Mouse (Mus musculus): ENCODE results near the gene Cactin. TPM values are rescaled to one million over a fixed set of nuclear protein-coding genes. Genes with fewer than 3 reads are reported as not detected.
A peak's percentile ranks its signal among the peaks of the same experiment; 100 is the strongest.

Gene Cactin
- polyA plus RNA-seq, 1 experiment from 2014 or later: 29.6 TPM

GRCm38 (mm10) chr10:81306837-81307682, 13.8 kb upstream of the Cactin start:
- 95% methylated on average over 21 of the region's 21 CpGs for WGBS
- Histone ChIP-seq H3K4me1 (ENCODE audit: control insufficient read depth, insufficient read depth, low read length) (peaks cover 20% of the 10 kb centered on the region; the same call in 1 of the 2 replicates), H3K9me3 (ENCODE audit: control insufficient read depth, low read length) (no peaks in the 10 kb centered on the region), H3K9ac (ENCODE audit: low read depth, low read length) (no peak overlapping the region), H3K27me3 (ENCODE audit: control insufficient read depth, insufficient read depth, low read length) (no peaks in the 10 kb centered on the region), H3K36me3 (ENCODE audit: control insufficient read depth, insufficient read depth, low read length) (peaks cover 63% of the 10 kb centered on the region), H3K27ac (ENCODE audit: low read depth, low read length) (no peak overlapping the region), H3K4me3 (ENCODE audit: low read length) (no peak overlapping the region), H3K4me2 (replicated peaks; ENCODE audit: low read depth, low read length) (no peak overlapping the region)
- no peak for ATAC-seq (ENCODE audit: low FRiP score, low TSS enrichment)

GRCm38 (mm10) chr10:81309571-81309970, 11.3 kb upstream of the Cactin start:
- no peaks in the 10 kb centered on the region for H3K27me3 ChIP-seq (ENCODE audit: control insufficient read depth, insufficient read depth, low read length)
- 84% methylated on average over 5 of the region's 5 CpGs for WGBS
- H3K36me3 ChIP-seq (ENCODE audit: control insufficient read depth, insufficient read depth, low read length): peaks cover 84% of the 10 kb centered on the region
- no peaks in the 10 kb centered on the region for H3K9me3 ChIP-seq (ENCODE audit: control insufficient read depth, low read length)
- H3K9ac ChIP-seq (ENCODE audit: low read depth, low read length): no peak overlapping the region
- 0 out of 2 replicates have a peak, but pooled peaks cover 9% of the 10 kb centered on the region for H3K4me1 ChIP-seq (ENCODE audit: control insufficient read depth, insufficient read depth, low read length)
- ATAC-seq (ENCODE audit: low FRiP score, low TSS enrichment): no peak
- no peak overlapping the region for H3K4me3 ChIP-seq (ENCODE audit: low read length)
- no peak overlapping the region for H3K4me2 ChIP-seq (replicated peaks; ENCODE audit: low read depth, low read length)
- no peak overlapping the region for H3K27ac ChIP-seq (ENCODE audit: low read depth, low read length)

GRCm38 (mm10) chr10:81313581-81313980, 7.3 kb upstream of the Cactin start:
- Histone ChIP-seq H3K9ac (ENCODE audit: low read depth, low read length) (no peak overlapping the region), H3K4me2 (replicated peaks; ENCODE audit: low read depth, low read length) (no peak overlapping the region), H3K4me1 (ENCODE audit: control insufficient read depth, insufficient read depth, low read length) (peaks cover 29% of the 10 kb centered on the region), H3K9me3 (ENCODE audit: control insufficient read depth, low read length) (no peaks in the 10 kb centered on the region), H3K4me3 (ENCODE audit: low read length) (no peak overlapping the region), H3K36me3 (ENCODE audit: control insufficient read depth, insufficient read depth, low read length) (peaks cover 78% of the 10 kb centered on the region), H3K27ac (ENCODE audit: low read depth, low read length) (no peak overlapping the region), H3K27me3 (ENCODE audit: control insufficient read depth, insufficient read depth, low read length) (no peaks in the 10 kb centered on the region)
- WGBS: 94% methylated on average over 13 of the region's 13 CpGs
- no peak for ATAC-seq (ENCODE audit: low FRiP score, low TSS enrichment)

- Histone ChIP-seq H3K4me3 (ENCODE audit: low read length) (no peak overlapping the region), H3K9ac (ENCODE audit: low read depth, low read length) (no peak overlapping the region), H3K4me2 (replicated peaks; ENCODE audit: low read depth, low read length) (no peak overlapping the region), H3K4me1 (ENCODE audit: control insufficient read depth, insufficient read depth, low read length) (peaks cover 36% of the 10 kb centered on the region), H3K9me3 (ENCODE audit: control insufficient read depth, low read length) (no peaks in the 10 kb centered on the region), H3K27me3 (ENCODE audit: control insufficient read depth, insufficient read depth, low read length) (no peaks in the 10 kb centered on the region), H3K36me3 (ENCODE audit: control insufficient read depth, insufficient read depth, low read length) (peaks cover 77% of the 10 kb centered on the region), H3K27ac (ENCODE audit: low read depth, low read length) (no peak overlapping the region)
- ATAC-seq (ENCODE audit: low FRiP score, low TSS enrichment): no peak
- WGBS: 79% methylated on average over 7 of the region's 7 CpGs
These were observed 6.7 kb upstream of the Cactin start for GRCm38 (mm10) chr10:81314201-81314600.

GRCm38 (mm10) chr10:81315587-81315986, 5.3 kb upstream of the Cactin start:
- no peak overlapping the region for H3K4me3 ChIP-seq (ENCODE audit: low read length)
- no peaks in the 10 kb centered on the region for H3K27me3 ChIP-seq (ENCODE audit: control insufficient read depth, insufficient read depth, low read length)
- H3K36me3 ChIP-seq (ENCODE audit: control insufficient read depth, insufficient read depth, low read length): peaks cover 63% of the 10 kb centered on the region
- no peaks in the 10 kb centered on the region for H3K9me3 ChIP-seq (ENCODE audit: control insufficient read depth, low read length)
- no peak overlapping the region for H3K27ac ChIP-seq (ENCODE audit: low read depth, low read length)
- WGBS: 92% methylated on average over 16 of the region's 16 CpGs
- H3K4me2 ChIP-seq (replicated peaks; ENCODE audit: low read depth, low read length): no peak overlapping the region
- ATAC-seq (ENCODE audit: low FRiP score, low TSS enrichment): no peak
- H3K9ac ChIP-seq (ENCODE audit: low read depth, low read length): no peak overlapping the region
- H3K4me1 ChIP-seq (ENCODE audit: control insufficient read depth, insufficient read depth, low read length): peaks cover 41% of the 10 kb centered on the region

- Histone ChIP-seq H3K27ac (ENCODE audit: low read depth, low read length) (peak overlapping the region; percentile 59), H3K4me2 (replicated peaks; ENCODE audit: low read depth, low read length) (peak overlapping the region; percentile 47), H3K4me3 (ENCODE audit: low read length) (peak overlapping the region; percentile 25), H3K4me1 (ENCODE audit: control insufficient read depth, insufficient read depth, low read length) (peaks cover 41% of the 10 kb centered on the region), H3K27me3 (ENCODE audit: control insufficient read depth, insufficient read depth, low read length) (no peaks in the 10 kb centered on the region), H3K9me3 (ENCODE audit: control insufficient read depth, low read length) (no peaks in the 10 kb centered on the region), H3K36me3 (ENCODE audit: control insufficient read depth, insufficient read depth, low read length) (peaks cover 54% of the 10 kb centered on the region), H3K9ac (ENCODE audit: low read depth, low read length) (peak overlapping the region; percentile 23; the same call in 1 of the 2 replicates)
- no peak for ATAC-seq (ENCODE audit: low FRiP score, low TSS enrichment)
- 32% methylated on average over 16 of the region's 16 CpGs for WGBS
These were observed 4.4 kb upstream of the Cactin start for GRCm38 (mm10) chr10:81316338-81317060.

GRCm38 (mm10) chr10:81317273-81317672, 3.6 kb upstream of the Cactin start:
- WGBS: 13% methylated on average over 14 of the region's 20 CpGs
- Histone ChIP-seq H3K4me2 (replicated peaks; ENCODE audit: low read depth, low read length) (peak overlapping the region; percentile 47), H3K27me3 (ENCODE audit: control insufficient read depth, insufficient read depth, low read length) (no peaks in the 10 kb centered on the region), H3K9ac (ENCODE audit: low read depth, low read length) (peak overlapping the region; percentile 23), H3K9me3 (ENCODE audit: control insufficient read depth, low read length) (no peaks in the 10 kb centered on the region), H3K27ac (ENCODE audit: low read depth, low read length) (peak overlapping the region; percentile 59; the same call in 1 of the 2 replicates), H3K4me1 (ENCODE audit: control insufficient read depth, insufficient read depth, low read length) (peaks cover 37% of the 10 kb centered on the region), H3K4me3 (ENCODE audit: low read length) (peak overlapping the region; percentile 25), H3K36me3 (ENCODE audit: control insufficient read depth, insufficient read depth, low read length) (peaks cover 48% of the 10 kb centered on the region)
- no peak for ATAC-seq (ENCODE audit: low FRiP score, low TSS enrichment)

GRCm38 (mm10) chr10:81318589-81319329, 2.1 kb upstream of the Cactin start:
- Histone ChIP-seq H3K4me3 (ENCODE audit: low read length) (no peak overlapping the region; the same call in 1 of the 2 replicates), H3K4me2 (replicated peaks; ENCODE audit: low read depth, low read length) (peak overlapping the region; percentile 76; the same call in 1 of the 2 replicates), H3K36me3 (ENCODE audit: control insufficient read depth, insufficient read depth, low read length) (peaks cover 49% of the 10 kb centered on the region), H3K9me3 (ENCODE audit: control insufficient read depth, low read length) (no peaks in the 10 kb centered on the region), H3K27me3 (ENCODE audit: control insufficient read depth, insufficient read depth, low read length) (no peaks in the 10 kb centered on the region), H3K9ac (ENCODE audit: low read depth, low read length) (peak overlapping the region; percentile 93; the same call in 1 of the 2 replicates), H3K4me1 (ENCODE audit: control insufficient read depth, insufficient read depth, low read length) (peaks cover 32% of the 10 kb centered on the region), H3K27ac (ENCODE audit: low read depth, low read length) (no peak overlapping the region)
- 93% methylated on average over 13 of the region's 13 CpGs for WGBS
- no peak for ATAC-seq (ENCODE audit: low FRiP score, low TSS enrichment)

All from kidney, embryonic 14.5 days (tissue).